Mouse (Mus musculus) MEL (cell line): ENCODE data around the gene Rsph4a.

Experiments used
- CHD1 ChIP-seq: IDR thresholded peaks from 2 replicates; pipeline ENCODE4 v1.6.1; 2012; ENCODE audit warnings: low read depth, mild to moderate bottlenecking, inconsistent platforms, low read length, improper control_type of control experiment
- CTCF ChIP-seq, 3 experiments: IDR thresholded peaks in 2 of 3; conservative IDR thresholded peaks in 1 of 3; 2 replicates each; pipeline ENCODE4 v1.5.1; 2011 to 2012; ENCODE audit warnings: low read length in 3 of 3, low read depth in 2 of 3, mild to moderate bottlenecking in 2 of 3, improper control_type of control experiment in 1 of 3, inconsistent platforms in 1 of 3, mixed read lengths in 1 of 3, moderate library complexity in 1 of 3; ENCODE audit not compliant: control insufficient read depth in 1 of 3, insufficient read depth in 1 of 3, poor library complexity in 1 of 3, severe bottlenecking in 1 of 3

- no peak for TF ChIP-seq CHD1
- no peak for TF ChIP-seq CTCF (IDR thresholded peaks at IDR 0.05 in 2 of 3, conservative IDR thresholded peaks at IDR 0.05 in 1 of 3; ENCODE audit: control insufficient read depth in 1 of 3, insufficient read depth in 1 of 3, low read depth in 2 of 3, low read length in 3 of 3, poor library complexity in 1 of 3, severe bottlenecking in 1 of 3)
These were observed 46.1 kb downstream of the Rsph4a start, which contains the start of gene Zup1 for GRCm38 (mm10) chr10:33950803-33951583.
